Mouse (Mus musculus) midbrain, embryonic 14.5 days (tissue): ENCODE measurements around the gene Rab5b. TPM values are rescaled to one million over a fixed set of nuclear protein-coding genes. Genes with fewer than 3 reads are reported as not detected.
"Not testable (repeated sequence)": the region's sequence is repeated elsewhere in the genome, so short reads cannot be mapped to it uniquely, and the experiment has no call there.

Source experiments
- ATAC-seq: fragments of 200-750 bp; cut with Nextera tagmentation; 2 replicates; pipeline ENCODE4 v1.8.0; 2017; ENCODE audit warnings: moderate number of reproducible peaks, moderate library complexity; ENCODE audit not compliant: low FRiP score, low TSS enrichment
- DNase-seq: peaks from one replicate; pipeline ENCODE4 v3.0.0-alpha.2; 2015
- H3K27ac ChIP-seq: fragments of 300-500 bp; sonication (generic); replicated peaks from 2 replicates; pipeline ENCODE4 v1.5.1; 2014; ENCODE audit warnings: mild to moderate bottlenecking, low read depth, low read length, moderate library complexity
- H3K27me3 ChIP-seq: fragments of 300-500 bp; sonication (generic); 2 replicates; pipeline ENCODE4 v1.6.1; 2014; ENCODE audit warnings: low read length, control low read depth, mixed read lengths; ENCODE audit not compliant: control insufficient read depth, insufficient read depth
- H3K36me3 ChIP-seq: fragments of 300-500 bp; sonication (generic); 2 replicates; pipeline ENCODE4 v1.6.1; 2014; ENCODE audit warnings: low read length, control low read depth; ENCODE audit not compliant: control insufficient read depth, insufficient read depth
- H3K4me1 ChIP-seq: fragments of 300-500 bp; sonication (generic); 2 replicates; pipeline ENCODE4 v1.6.1; 2014; ENCODE audit warnings: mild to moderate bottlenecking, antibody characterized with exemption, low read length, control low read depth; ENCODE audit not compliant: control insufficient read depth, insufficient read depth
- H3K4me2 ChIP-seq: fragments of 300-500 bp; sonication (generic); 2 replicates; pipeline ENCODE4 v1.6.1; 2014; ENCODE audit warnings: mild to moderate bottlenecking, low read length, moderate library complexity
- H3K4me3 ChIP-seq: fragments of 300-500 bp; sonication (generic); replicated peaks from 2 replicates; pipeline ENCODE4 v1.5.1; 2014; ENCODE audit warnings: low read depth, low read length
- H3K9ac ChIP-seq: fragments of 300-500 bp; sonication (generic); replicated peaks from 2 replicates; pipeline ENCODE4 v1.6.1; 2014; ENCODE audit warnings: mild to moderate bottlenecking, low read length, moderate library complexity
- H3K9me3 ChIP-seq: fragments of 300-500 bp; sonication (generic); 2 replicates; pipeline ENCODE4 v1.6.1; 2016; ENCODE audit warnings: low read length, control low read depth, mixed read lengths; ENCODE audit not compliant: control insufficient read depth
- WGBS: fragments of 180-500 bp; shearing (Covaris S2); extraction: QIAGEN DNeasy Blood & Tissue Kit; methylation state at CpG from one replicate; pipeline ENCODE4 v1.1.7; 2014; 5-methylcytosine and 5-hydroxymethylcytosine counted together
- polyA plus RNA-seq: library from polyadenylated mRNA; unstranded; fragments of >200 nt; fragmentation: Nextera tagmentation; extraction: Ambion mirVana; gene quantifications from 2 replicates; pipeline ENCODE4 v1.2.1, GENCODE M21; 2014

Gene Rab5b
- polyA plus RNA-seq, 1 experiment from 2014 or later: 100 TPM

DNA sequence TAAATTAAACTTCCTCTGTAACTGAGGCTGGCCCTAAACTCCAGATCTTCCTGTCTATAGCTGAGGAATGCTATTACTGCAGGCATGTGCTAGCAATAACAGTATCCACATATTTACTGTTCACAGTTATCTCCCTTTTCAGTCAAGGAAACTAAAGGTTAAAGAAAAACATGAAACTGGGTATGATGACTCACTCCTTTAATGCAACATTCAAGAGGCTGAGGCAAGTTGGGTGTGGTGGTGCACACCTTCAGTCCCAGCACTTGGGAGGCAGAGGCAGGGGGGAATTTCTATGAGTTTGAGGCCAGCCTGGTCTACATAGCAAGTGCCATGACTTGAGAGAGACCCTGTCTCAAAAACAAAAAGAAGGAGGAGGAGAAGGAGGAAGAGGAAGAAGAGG, 35.9 kb upstream of the Rab5b start:
- Histone ChIP-seq H3K27me3 (no peaks in the 10 kb centered on the region), H3K9ac (no peak overlapping the region), H3K4me1 (no peaks in the 10 kb centered on the region), H3K36me3 (no peaks in the 10 kb centered on the region), H3K9me3 (no peaks in the 10 kb centered on the region), H3K27ac (no peak overlapping the region), H3K4me2 (no peak overlapping the region), H3K4me3 (no peak overlapping the region)
- ATAC-seq: no peak
- DNase-seq: no peak

DNA sequence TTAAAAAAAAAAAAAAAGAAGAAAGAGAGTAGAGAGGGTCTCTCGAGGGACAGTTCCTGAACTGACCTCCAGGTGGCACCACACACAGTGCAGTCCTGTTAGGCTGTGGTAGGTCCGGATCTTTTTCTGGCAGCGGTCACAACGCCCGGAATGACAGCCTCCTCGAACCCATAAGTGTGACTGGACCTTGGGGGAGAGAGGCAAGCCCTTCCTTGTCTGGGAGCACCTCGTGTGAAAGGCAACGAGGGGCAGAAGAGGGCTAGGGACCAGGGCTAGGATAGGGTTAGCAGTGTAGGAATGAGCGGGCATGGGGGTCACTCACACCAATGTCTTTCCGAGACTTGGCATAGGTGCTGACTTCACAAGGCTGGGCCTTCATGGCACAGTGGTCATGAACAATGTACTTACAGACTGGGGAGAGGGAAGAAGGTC, 35.0 kb upstream of the Rab5b start:
- 18% methylated on average over 10 of the region's 10 CpGs for WGBS

DNA sequence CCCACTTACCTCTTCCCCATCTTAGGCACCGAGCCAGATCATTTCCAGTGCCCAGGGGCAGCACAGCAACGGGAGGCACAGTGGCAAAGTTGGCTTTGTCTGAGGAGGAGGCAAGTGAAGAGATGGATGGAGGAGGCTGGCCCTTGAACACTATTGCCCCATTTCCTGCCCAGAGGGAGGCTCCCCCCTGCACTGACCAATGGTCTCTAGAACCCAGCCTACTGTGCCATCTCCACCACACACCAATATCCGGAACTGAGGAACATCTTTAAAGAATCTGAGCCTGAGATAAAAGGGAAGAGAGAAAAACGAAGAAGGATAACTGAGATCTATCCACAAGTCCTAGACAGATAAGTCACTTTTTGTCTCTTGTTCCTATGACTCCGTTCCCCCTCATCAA, 32.0 kb upstream of the Rab5b start:
- no peak overlapping the region for H3K9ac ChIP-seq
- WGBS: 87% methylated on average over 5 of the region's 5 CpGs
- no peaks in the 10 kb centered on the region for H3K9me3 ChIP-seq
- H3K4me1 ChIP-seq: no peaks in the 10 kb centered on the region
- no peak overlapping the region for H3K4me2 ChIP-seq
- ATAC-seq: no peak
- DNase-seq: no peak
- H3K36me3 ChIP-seq: no peaks in the 10 kb centered on the region
- H3K27ac ChIP-seq: no peak overlapping the region
- no peak overlapping the region for H3K4me3 ChIP-seq
- no peaks in the 10 kb centered on the region for H3K27me3 ChIP-seq

More for the DNA sequence above, 35.0 kb upstream of the Rab5b start:
- no peak overlapping the region for H3K27ac ChIP-seq
- H3K9ac ChIP-seq: no peak overlapping the region
- no peaks in the 10 kb centered on the region for H3K4me1 ChIP-seq
- H3K4me3 ChIP-seq: no peak overlapping the region
- no peaks in the 10 kb centered on the region for H3K9me3 ChIP-seq
- H3K4me2 ChIP-seq: no peak overlapping the region
- ATAC-seq (no peak), DNase-seq (peak; percentile 82)
- H3K27me3 ChIP-seq: no peaks in the 10 kb centered on the region
- no peaks in the 10 kb centered on the region for H3K36me3 ChIP-seq

DNA sequence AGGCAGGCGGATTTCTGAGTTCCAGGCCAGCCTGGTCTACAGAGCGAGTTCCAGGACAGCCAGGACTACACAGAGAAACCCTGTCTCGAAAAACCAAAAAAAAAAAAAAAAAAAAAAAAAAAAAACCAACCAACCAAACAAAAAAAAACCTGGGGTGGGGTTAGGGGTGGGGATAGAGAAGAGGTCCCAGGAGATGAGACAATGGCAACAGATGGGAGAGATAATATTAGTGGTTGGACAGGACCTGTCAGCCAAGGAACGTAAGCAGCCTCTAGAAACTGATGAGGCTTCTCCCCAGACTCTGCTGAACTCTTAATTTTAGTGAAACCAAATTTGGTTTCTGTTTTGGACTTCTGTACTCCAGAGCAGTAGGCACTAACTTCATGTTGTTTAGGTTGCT, 29.4 kb upstream of the Rab5b start:
- not testable (repeated sequence) for ATAC-seq, H3K9me3 ChIP-seq

DNA sequence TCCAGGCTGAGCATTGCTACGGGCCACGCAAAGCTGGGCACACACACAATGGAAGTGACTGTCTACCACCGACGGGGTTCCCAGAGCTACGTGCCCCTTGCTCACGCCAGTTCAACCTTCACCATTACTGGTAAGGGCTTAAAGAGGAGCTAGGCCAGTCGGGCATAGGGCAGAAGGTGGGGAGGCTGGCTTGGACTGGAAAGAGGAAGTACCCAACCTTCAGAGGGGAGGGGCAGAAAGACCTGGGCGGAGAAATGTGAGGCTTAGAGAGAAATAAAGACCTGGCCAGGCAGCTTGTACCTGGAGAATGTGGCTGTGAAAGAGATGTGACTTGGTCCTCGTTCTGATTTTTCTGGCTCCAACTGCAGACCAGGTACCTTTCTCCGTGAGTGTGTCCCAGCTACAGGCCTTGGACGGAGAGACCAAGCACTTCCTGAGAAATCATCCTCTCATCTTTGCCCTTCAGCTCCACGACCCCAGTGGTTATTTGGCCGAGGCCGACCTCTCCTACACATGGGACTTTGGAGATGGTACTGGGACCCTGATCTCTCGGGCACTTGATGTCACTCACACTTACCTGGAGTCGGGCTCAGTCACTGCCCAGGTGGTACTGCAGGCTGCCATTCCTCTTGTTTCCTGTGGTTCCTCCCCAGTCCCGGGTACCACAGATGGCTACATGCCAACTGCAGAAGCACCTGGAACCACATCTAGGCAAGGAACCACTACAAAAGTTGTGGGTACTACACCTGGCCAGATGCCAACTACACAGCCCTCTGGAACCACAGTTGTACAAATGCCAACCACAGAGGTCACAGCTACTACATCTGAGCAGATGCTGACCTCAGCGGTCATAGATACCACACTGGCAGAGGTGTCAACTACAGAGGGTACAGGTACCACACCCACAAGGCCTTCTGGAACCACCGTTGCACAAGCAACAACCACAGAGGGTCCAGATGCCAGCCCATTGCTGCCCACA, 19.8 kb upstream of the Rab5b start:
- Histone ChIP-seq H3K4me3 (no peak overlapping the region), H3K4me2 (no peak overlapping the region), H3K27me3 (no peaks in the 10 kb centered on the region), H3K9ac (no peak overlapping the region), H3K9me3 (no peaks in the 10 kb centered on the region), H3K27ac (no peak overlapping the region), H3K36me3 (no peaks in the 10 kb centered on the region), H3K4me1 (no peaks in the 10 kb centered on the region)
- no peak for DNase-seq
- 87% methylated on average over 19 of the region's 19 CpGs for WGBS
- ATAC-seq: no peak

More for the DNA sequence above, 29.4 kb upstream of the Rab5b start:
- H3K4me2 ChIP-seq, H3K27ac ChIP-seq, H3K4me1 ChIP-seq, H3K36me3 ChIP-seq, H3K27me3 ChIP-seq, DNase-seq, H3K4me3 ChIP-seq, H3K9ac ChIP-seq: not testable (repeated sequence)
- WGBS: 95% methylated on average over 3 of the region's 4 CpGs

DNA sequence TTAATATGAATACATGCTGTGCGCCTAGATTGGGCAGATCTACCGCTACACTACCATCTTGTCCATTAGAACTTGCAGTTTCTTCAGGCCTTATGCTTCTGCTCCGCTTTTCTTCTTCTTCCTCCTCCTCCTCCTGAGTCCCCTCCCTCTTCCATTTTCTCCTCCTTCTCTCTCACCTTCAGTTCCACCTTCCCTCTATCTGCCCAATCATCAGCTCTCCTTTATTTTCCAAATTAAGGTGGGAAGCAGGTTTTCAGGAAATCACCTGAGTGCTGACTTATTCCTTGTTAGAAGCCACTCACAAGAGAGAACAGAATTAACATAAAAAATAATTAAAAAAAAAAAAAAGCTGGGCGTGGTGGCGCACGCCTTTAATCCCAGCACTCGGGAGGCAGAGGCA, 15.3 kb upstream of the Rab5b start:
- H3K4me3 ChIP-seq: not testable (repeated sequence)

DNA sequence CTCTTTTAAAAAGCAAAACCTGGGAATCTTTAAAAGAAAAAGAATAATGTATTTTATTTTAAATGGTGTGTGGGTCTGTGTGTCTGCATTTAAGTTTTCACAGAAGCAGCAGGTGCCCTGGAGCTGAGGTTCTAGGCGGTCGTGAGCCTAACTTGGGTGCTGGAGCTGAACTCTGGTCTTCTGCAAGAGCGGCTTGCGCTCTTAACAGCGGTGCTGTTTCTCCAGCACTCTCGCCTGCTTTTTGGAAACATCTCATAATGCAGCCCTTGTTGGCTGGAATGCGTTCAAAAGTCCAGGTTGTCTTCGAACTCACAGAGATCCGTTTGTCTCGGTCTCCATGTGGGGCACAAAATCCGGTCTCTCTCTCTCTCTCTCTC, 9.2 kb upstream of the Rab5b start:
- peak overlapping the region; percentile 67 for H3K4me3 ChIP-seq
- DNase-seq (no peak), ATAC-seq (no peak)
- no peak overlapping the region; the same call in 1 of the 2 replicates for H3K9ac ChIP-seq
- no peak overlapping the region for H3K27ac ChIP-seq
- H3K4me2 ChIP-seq: peak overlapping the region; percentile 93
- WGBS: 10% methylated on average over 11 of the region's 11 CpGs
- H3K4me1 ChIP-seq: peaks cover 9% of the 10 kb centered on the region; the same call in 1 of the 2 replicates
- no peaks in the 10 kb centered on the region for H3K36me3 ChIP-seq
- H3K27me3 ChIP-seq: no peaks in the 10 kb centered on the region
- no peaks in the 10 kb centered on the region for H3K9me3 ChIP-seq

More for the DNA sequence above, 15.3 kb upstream of the Rab5b start:
- not testable (repeated sequence) for H3K4me2 ChIP-seq, H3K36me3 ChIP-seq, ATAC-seq, H3K9me3 ChIP-seq, H3K27me3 ChIP-seq, H3K9ac ChIP-seq, H3K27ac ChIP-seq, DNase-seq, H3K4me1 ChIP-seq
- 94% methylated on average over 7 of the region's 7 CpGs for WGBS

DNA sequence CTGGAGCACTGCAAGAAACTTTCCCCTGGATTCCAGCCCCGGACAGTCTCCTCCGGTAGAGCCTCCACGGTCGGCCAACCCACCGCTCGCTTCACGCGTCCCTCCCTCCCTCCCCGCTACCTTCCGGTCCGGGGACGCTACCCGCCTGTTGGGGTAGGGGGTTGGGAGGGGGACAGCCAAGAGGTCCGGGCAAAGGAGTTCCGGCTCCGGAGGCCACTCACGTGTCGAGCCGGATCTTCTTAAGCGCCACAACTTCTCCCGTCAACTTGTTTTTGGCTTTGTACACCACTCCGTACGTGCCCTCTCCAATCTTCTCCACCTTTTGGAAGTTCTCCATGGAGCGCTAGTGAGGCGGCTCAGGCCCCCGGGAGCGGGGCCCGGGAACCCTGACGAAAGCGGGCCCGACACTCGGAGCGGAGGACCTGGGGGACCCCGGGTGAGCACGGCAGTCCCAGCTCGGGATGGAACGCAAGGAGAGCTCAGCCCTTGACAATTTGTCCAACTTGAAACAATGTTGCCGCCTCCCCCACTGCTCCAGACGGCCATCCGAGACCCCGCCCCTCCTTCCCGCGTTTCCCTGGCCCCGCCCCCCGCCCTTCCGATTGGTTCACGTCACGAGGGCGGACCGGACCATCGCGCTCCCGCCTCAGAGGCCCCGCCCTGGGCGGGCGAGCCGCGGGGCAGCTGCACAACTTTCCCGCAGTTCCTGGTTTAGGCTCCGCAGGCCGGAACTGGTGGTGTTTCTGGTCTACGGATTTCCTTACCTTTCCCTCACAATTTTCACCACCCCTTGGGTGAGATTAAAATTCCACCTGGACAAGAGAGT, 8.6 kb upstream of the Rab5b start, which contains the start of gene Cdk2:
TSS of gene Cdk2 (minus strand) at position 541 of the 826 bp plus-strand sequence.
- peak; percentile 95 for DNase-seq
- H3K4me2 ChIP-seq: peak within 1 kb of the TSS; percentile 93
- ATAC-seq: peak; percentile 94
- no peaks in the 10 kb centered on the region for H3K27me3 ChIP-seq
- under 1% methylated on average over 61 of the region's 62 CpGs for WGBS
- peak within 1 kb of the TSS; percentile 67 for H3K4me3 ChIP-seq
- peak within 1 kb of the TSS; percentile 46; the same call in 1 of the 2 replicates for H3K9ac ChIP-seq
- H3K4me1 ChIP-seq: peaks cover 9% of the 10 kb centered on the region; the same call in 1 of the 2 replicates
- no peaks in the 10 kb centered on the region for H3K9me3 ChIP-seq
- H3K27ac ChIP-seq: peak within 1 kb of the TSS; percentile 63; the same call in 1 of the 2 replicates
- H3K36me3 ChIP-seq: no peaks in the 10 kb centered on the region
